Mouse (Mus musculus) heart, postnatal 0 days (tissue): ENCODE measurements around the gene Itih4. TPM values are rescaled to one million over a fixed set of nuclear protein-coding genes. Genes with fewer than 3 reads are reported as not detected.

Experiments used
- ATAC-seq: fragments of 200-750 bp; cut with Nextera tagmentation; 2 replicates; pipeline ENCODE4 v1.8.0; 2017; ENCODE audit warnings: low read depth, moderate number of reproducible peaks, moderate library complexity; ENCODE audit not compliant: insufficient read depth
- DNase-seq: peaks from one replicate; pipeline ENCODE4 v3.0.0-alpha.2; 2016; ENCODE audit warnings: low spot score
- H3K27ac ChIP-seq: fragments of 300-500 bp; sonication (generic); 2 replicates; pipeline ENCODE4 v1.5.1; 2014; ENCODE audit warnings: low read depth, mild to moderate bottlenecking
- H3K27me3 ChIP-seq: fragments of 300-500 bp; sonication (generic); 2 replicates; pipeline ENCODE4 v1.6.1; 2014; ENCODE audit warnings: low read length, mixed read lengths; ENCODE audit not compliant: control insufficient read depth, insufficient read depth
- H3K36me3 ChIP-seq: fragments of 300-500 bp; sonication (generic); replicated peaks from 2 replicates; pipeline ENCODE4 v1.6.1; 2014; ENCODE audit warnings: low read length, mixed read lengths; ENCODE audit not compliant: control insufficient read depth, insufficient read depth
- H3K4me1 ChIP-seq: fragments of 300-500 bp; sonication (generic); 2 replicates; pipeline ENCODE4 v1.6.1; 2014; ENCODE audit warnings: antibody characterized with exemption; ENCODE audit not compliant: control insufficient read depth, insufficient read depth
- H3K4me2 ChIP-seq: fragments of 300-500 bp; sonication (generic); 2 replicates; pipeline ENCODE4 v1.6.1; 2014; ENCODE audit warnings: low read depth, mild to moderate bottlenecking, low read length, moderate library complexity
- H3K4me3 ChIP-seq: fragments of 300-500 bp; sonication (generic); 2 replicates; pipeline ENCODE4 v1.5.1; 2014; ENCODE audit warnings: low read depth, low read length
- H3K9ac ChIP-seq: fragments of 300-500 bp; sonication (generic); replicated peaks from 2 replicates; pipeline ENCODE4 v1.6.1; 2014; ENCODE audit warnings: low read depth, low read length, mixed read lengths
- H3K9me3 ChIP-seq: fragments of 300-500 bp; sonication (generic); replicated peaks from 2 replicates; pipeline ENCODE4 v1.6.1; 2016; ENCODE audit warnings: low read length; ENCODE audit not compliant: control insufficient read depth
- CTCF ChIP-seq: IDR thresholded peaks from 2 replicates; pipeline ENCODE4 v1.5.1; 2016; ENCODE audit warnings: antibody characterized with exemption, control low read depth, low read depth
- EP300 ChIP-seq: IDR thresholded peaks from 2 replicates; pipeline ENCODE4 v1.6.1; 2016; ENCODE audit warnings: antibody characterized with exemption, low read depth
- WGBS: fragments of 180-500 bp; shearing (Covaris S2); extraction: QIAGEN DNeasy Blood & Tissue Kit; methylation state at CpG from one replicate; pipeline ENCODE4 v1.1.7; 2014; 5-methylcytosine and 5-hydroxymethylcytosine counted together
- polyA plus RNA-seq: library from polyadenylated mRNA; unstranded; fragments of >200 nt; fragmentation: Nextera tagmentation; extraction: Ambion mirVana; gene quantifications from 2 replicates; pipeline ENCODE4 v1.2.1, GENCODE M21; 2015
- total RNA-seq: library from RNA; depleted of rRNA; stranded (reverse); fragments of >200 nt; gene quantifications from 2 replicates; pipeline ENCODE4 v1.2.3, GENCODE M21; 2014; ENCODE audit warnings: low replicate concordance

Gene Itih4
- total and polyA plus RNA-seq, 2 experiments from 2014 or later: 0.61 to 2.2 TPM

GRCm38 (mm10) chr14:30856885-30857507, 29.3 kb upstream of the Itih4 start:
- Histone ChIP-seq H3K36me3 (no peaks in the 10 kb centered on the region), H3K27me3 (no peaks in the 10 kb centered on the region), H3K27ac (no peak overlapping the region), H3K4me2 (no peak overlapping the region), H3K4me3 (no peak overlapping the region), H3K9me3 (no peaks in the 10 kb centered on the region), H3K9ac (no peak overlapping the region), H3K4me1 (0 out of 2 replicates have a peak, but pooled peaks cover 2% of the 10 kb centered on the region)
- 46% methylated on average over 10 of the region's 10 CpGs for WGBS
- TF ChIP-seq EP300 (no peak), CTCF (no peak)
- ATAC-seq (no peak), DNase-seq (no peak)

- Histone ChIP-seq H3K27ac (no peak overlapping the region), H3K27me3 (no peaks in the 10 kb centered on the region), H3K4me3 (no peak overlapping the region), H3K4me1 (no peaks in the 10 kb centered on the region), H3K9ac (no peak overlapping the region), H3K4me2 (no peak overlapping the region), H3K36me3 (no peaks in the 10 kb centered on the region), H3K9me3 (no peaks in the 10 kb centered on the region)
- WGBS: 76% methylated on average over 4 of the region's 4 CpGs
- TF ChIP-seq CTCF (peak; percentile 39), EP300 (no peak)
- DNase-seq (no peak), ATAC-seq (no peak)
These were observed 28.3 kb upstream of the Itih4 start for GRCm38 (mm10) chr14:30857990-30858389.

GRCm38 (mm10) chr14:30861421-30862125, 24.7 kb upstream of the Itih4 start:
- TF ChIP-seq CTCF (no peak), EP300 (no peak)
- ATAC-seq (no peak), DNase-seq (no peak)
- no peak overlapping the region for H3K27ac ChIP-seq
- no peak overlapping the region; the same call in 1 of the 2 replicates for H3K9ac ChIP-seq
- H3K36me3 ChIP-seq: peaks cover 6% of the 10 kb centered on the region; the same call in 1 of the 2 replicates
- no peak overlapping the region for H3K4me3 ChIP-seq
- H3K9me3 ChIP-seq: no peaks in the 10 kb centered on the region
- H3K4me2 ChIP-seq: no peak overlapping the region
- H3K27me3 ChIP-seq: no peaks in the 10 kb centered on the region
- H3K4me1 ChIP-seq: no peaks in the 10 kb centered on the region
- WGBS: 65% methylated on average over 16 of the region's 16 CpGs

- no peak for TF ChIP-seq CTCF
- no peak for TF ChIP-seq EP300
- Histone ChIP-seq H3K36me3 (peaks cover 8% of the 10 kb centered on the region; the same call in 1 of the 2 replicates), H3K4me3 (no peak overlapping the region), H3K4me1 (no peaks in the 10 kb centered on the region), H3K27me3 (no peaks in the 10 kb centered on the region), H3K27ac (no peak overlapping the region), H3K9me3 (no peaks in the 10 kb centered on the region), H3K4me2 (no peak overlapping the region), H3K9ac (no peak overlapping the region)
- WGBS: 76% methylated on average over 9 of the region's 9 CpGs
- ATAC-seq (no peak), DNase-seq (no peak)
These were observed 23.9 kb upstream of the Itih4 start for GRCm38 (mm10) chr14:30862368-30862767.

- Histone ChIP-seq H3K4me1 (peaks cover 10% of the 10 kb centered on the region), H3K4me2 (no peak overlapping the region), H3K4me3 (no peak overlapping the region), H3K27ac (no peak overlapping the region), H3K9ac (no peak overlapping the region), H3K27me3 (no peaks in the 10 kb centered on the region), H3K36me3 (peaks cover 8% of the 10 kb centered on the region; the same call in 1 of the 2 replicates), H3K9me3 (no peaks in the 10 kb centered on the region)
- ATAC-seq (no peak), DNase-seq (no peak)
- WGBS: 65% methylated on average over 3 of the region's 3 CpGs
- TF ChIP-seq EP300 (no peak), CTCF (peak; percentile 60)
These were observed 21.0 kb upstream of the Itih4 start for GRCm38 (mm10) chr14:30865311-30865710.
